Mouse (Mus musculus) thymus, postnatal 4 days (tissue): Measurements from ENCODE around the gene Banp.
A peak's percentile ranks its signal among the peaks of the same experiment; 100 is the strongest.

Experiments used
- DNase-seq: peaks from one replicate; pipeline ENCODE4 v3.0.0; 2021

Banp gene

DNA sequence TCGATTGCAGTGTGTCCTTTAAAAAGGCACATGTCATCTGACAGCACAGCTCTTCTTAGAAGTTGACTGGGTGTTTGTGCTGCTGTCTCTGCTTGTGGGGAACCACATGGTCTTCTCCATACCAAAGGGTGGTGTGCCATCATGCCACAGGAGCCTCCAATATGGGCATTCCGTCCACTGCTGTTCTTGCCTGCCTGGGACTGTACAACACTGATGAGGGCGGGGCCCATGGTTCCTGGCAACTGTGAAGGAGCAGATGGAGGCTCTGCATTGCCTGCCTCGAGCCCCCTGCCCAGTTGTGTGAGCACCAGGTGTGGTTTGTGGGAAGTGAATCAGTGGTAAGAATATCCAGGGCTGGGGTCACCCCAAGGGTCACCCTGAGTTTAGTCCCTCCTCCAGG lies 73.2 kb downstream of the Banp start:
- DNase-seq = no peak

DNA sequence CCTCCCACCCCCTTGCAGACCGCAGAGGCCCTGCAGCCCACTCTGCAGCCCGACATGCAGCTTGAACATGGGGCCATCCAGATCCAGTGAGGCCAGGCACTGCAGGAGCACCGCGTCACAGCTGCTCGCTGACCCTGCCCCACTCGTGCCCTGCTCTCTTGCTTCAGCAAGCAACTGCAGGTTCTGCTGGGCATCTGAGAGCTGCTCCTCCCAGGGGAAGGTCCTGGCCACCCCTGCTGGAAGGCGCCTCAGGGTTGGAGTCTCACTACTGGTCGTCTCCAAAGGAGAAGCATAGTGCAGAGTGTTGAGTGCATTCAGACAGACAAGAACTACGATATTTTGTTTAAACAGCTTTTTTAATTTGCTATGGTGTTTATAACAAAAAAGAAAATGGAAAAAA lies 76.0 kb downstream of the Banp start:
- no peak for DNase-seq

DNA sequence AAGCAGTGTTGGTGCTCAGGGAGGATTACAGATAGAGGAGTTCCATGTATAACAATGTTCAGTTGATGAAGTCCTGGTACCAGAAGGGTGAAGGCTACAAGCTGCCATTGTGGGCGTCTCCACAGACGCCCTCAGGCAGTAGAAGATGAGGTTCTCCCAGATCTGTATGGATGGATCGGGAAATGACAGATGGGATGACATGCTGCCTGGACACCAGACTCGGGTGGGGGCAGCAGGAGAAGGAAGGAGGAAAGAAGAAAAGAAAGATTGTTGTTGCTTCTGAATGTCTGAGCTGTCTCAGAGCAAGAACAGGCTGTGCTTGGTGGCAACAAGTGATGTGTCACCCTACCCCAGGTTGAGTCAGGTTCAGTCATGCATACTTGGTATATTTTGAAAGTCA lies 78.6 kb downstream of the Banp start:
- DNase-seq = no peak

DNA sequence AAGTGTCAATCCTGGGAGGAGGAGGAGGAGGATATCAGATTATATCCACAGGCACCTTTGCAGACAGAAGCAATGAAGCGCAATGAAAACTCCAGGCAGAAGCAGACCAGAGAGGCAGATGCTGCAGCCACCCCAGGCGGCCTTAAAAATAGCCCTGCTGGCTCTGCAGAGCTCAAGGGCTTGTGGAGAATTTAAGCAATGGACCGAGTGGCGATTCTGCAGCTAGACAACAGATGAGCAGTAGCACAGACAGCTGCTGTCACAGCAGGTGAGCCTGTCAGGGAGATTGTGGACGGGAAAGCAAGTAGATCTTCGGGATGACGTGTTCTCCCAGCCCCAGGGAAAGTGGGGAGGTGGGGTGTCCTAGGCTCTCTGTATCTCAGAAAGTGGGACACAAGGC lies 81.4 kb downstream of the Banp start:
- DNase-seq = no peak

DNA sequence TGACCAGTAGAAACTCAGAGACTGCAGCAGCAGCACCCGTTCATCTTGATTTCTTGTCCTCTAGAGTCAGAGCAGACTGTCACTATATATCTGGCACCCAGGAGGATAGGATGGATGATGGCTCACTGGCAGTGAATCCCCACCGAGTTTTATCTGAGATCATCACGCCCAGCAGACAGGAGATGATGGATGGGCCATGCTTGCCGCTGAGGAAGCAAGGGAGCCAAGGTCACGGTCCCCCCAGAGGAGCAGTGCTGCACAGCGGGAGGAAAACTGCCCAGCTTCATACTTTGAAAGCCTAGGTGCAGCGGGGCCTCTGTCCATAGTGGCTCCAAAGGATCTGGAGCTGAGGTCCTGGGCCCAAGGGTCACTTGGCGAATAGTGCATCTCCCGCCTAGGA lies 83.2 kb downstream of the Banp start:
- DNase-seq = no peak

DNA sequence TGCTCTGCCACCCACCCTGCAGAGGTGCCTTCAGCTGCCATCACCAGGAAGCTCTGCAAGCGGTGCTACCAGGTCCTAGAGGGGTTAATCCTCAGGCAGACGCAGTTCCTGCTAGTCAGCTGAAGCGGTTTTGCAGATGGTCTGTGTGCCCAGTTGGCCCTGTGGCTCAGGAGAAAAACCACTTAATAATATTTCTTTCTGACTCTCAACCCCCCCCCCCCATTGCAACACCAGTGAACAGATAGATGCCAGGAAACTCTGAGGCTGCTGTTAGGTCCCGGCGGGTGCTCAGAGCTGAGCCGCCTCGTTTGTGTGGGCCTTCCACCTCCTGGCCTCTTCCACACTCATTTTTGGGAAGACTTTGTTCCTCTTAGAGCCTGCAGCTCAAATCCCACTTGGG lies 86.0 kb downstream of the Banp start:
- no peak for DNase-seq

DNA sequence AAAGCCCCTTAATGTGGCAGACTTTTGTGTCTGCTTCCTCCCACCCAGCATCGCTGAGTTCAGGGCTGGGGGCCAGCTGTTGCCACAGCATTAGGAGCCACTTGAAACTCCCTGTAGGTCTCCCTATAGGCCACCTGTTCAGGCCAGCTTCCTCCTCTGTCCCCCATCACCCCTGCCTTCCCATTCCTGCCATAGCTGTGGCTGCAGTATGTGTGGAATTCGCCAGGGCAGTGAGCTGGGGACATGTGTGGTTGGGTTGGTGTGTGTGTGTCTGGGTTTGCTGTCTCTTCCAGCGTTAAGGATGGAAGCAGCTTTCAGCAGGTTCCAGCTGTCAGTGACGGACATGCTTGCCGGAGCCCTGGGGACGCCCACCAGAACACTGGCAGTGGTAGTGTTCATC lies 86.8 kb downstream of the Banp start:
- no peak for DNase-seq

DNA sequence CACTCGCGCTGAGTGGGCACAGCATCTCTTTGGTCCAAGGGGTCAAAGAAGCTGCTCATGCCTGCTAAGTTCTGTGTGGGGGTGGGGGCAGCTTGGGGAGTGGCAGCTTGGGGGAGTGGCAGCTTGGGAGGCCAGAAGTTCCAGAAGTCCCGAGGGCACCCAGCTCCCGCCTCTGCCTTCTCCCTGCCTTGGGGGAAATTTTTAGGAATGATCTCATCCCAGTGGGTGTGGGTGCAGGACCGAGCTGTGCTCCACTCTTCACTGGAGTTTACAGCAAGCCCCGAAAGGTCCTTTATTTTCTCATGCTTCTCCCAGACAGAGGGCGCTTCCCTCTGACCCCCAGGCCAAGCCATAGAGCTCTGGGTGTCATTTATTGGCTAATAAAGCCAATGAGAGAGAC lies 87.7 kb downstream of the Banp start:
- DNase-seq = no peak

DNA sequence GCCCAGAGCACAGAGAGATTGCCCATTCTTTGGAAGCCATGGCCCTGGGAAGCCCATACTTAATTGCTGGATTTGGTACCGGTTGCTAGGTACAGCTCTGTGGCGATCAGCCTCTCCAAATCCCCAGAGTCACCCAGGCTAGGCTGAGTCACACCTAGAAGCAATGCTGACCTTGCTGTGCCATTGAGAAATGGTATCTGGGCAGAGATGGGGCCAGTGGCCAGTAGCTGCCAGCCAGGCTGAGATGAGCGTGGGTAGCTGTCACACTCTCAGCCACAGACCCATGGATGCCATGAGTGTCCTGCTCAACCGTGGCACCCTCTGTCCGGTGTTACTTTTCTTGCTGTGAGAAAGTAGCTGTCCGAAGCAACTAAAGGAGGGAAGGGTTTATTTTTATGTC lies 88.5 kb downstream of the Banp start:
- DNase-seq = no peak

DNA sequence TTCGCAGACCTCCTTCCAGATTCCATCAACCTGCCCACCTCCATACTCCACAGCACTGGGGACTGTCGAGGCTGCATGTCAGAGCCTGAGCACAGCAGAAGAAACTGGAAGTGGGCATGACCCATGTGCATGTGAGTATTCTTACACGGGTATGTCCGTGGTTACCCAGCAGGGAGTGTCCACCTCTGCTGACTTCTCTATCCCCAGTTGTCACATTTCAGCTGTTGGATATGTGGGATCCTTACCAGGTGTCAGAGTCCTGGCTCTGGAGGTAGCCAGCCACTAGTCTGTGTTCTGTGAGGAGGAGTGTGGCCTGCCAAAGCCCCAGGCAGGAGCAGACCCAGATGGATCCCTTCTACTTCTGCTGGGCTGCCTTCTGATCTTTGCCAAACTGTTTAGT lies 89.9 kb downstream of the Banp start:
- no peak for DNase-seq

DNA sequence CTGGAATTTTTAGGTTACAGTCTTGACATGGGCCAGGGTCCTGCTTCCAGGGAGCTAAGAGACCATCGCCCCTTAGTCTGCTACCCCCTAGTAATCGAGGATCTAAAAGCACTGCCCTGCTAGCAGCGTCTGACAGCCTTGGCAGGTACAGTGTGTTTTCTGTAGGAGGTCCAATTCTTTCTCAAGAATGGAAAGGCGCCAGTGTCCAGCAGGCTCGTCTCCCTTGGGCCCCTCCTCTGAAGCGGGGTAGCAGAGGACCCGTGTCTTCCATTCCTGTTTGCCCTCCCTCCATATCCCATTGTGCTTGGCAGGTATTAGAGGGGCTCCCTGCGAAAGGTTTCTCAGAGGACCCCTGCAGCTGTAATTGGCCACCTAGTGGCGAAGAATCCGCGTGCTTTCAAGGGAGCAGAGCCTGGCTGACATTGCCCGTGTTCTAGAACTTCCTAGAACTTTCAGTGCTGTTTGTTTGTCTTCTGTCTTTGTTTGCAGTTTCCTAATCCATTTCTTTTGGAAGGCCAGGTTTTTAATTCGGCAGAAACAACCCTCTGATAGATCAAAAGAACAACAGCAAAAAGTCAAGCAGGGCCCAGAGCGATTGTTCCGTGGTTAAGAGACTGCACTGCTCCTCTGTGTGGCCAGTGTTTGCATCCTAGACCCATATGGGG lies 97.8 kb downstream of the Banp start:
- peak; percentile 31 for DNase-seq

DNA sequence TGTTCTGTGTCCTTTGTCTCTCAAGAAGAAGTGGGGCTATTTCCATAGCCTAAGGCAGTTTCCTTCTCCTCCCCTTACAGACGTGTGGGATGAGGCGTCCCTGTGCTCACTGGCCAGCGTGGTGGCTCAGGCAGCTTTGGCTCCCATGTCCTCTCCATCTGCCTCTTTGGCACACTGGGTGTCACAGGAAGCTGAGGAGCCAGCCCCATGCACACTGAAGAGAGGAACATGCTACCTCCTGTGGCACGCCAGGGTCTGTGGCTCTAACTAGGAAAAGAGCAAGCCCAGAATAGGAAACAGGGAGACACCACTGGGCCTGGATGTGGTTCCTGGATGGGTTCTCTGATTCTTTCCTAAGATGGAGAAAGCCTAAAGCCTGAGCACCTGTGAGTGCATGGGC lies 99.7 kb downstream of the Banp start:
- no peak for DNase-seq

DNA sequence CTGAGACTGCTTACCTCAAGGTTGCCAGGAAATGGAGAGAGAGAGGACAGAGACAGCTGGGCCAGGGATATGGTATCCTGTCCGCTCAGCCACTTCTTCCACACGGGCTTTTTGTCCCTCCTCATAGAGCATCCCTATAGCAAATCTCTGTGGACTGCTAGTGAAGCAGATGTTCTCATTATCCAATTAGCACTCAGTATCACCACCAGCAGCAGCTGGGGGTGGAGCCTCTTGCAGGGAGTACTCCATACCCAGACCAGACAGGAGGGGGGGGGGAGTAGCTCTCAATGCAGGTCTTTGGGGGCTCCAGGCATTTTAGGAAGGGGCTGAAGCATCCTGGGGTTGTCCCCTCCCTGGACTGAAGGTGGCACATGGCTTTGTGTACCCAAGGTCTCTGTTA lies 100.4 kb downstream of the Banp start:
- DNase-seq = no peak

DNA sequence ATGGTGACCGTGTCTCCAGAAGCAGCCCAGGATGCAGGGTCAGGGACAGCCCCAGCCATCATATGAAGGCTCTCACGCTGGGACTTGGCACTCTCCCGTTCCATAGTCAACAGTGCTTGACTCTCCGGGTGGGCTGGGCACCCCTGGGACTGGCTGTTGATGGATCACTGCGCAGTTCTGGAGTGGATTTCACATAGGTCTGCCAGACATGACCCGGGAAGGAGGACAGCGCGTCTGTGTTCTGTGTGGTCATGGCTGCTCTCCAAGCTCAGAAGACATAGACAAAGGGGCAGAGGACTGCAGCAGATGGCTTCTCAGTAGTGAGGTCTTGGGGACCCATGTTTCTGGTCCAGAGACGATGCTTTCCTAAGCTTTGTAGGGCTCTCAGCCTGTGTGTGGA lies 101.1 kb downstream of the Banp start:
- DNase-seq = no peak

DNA sequence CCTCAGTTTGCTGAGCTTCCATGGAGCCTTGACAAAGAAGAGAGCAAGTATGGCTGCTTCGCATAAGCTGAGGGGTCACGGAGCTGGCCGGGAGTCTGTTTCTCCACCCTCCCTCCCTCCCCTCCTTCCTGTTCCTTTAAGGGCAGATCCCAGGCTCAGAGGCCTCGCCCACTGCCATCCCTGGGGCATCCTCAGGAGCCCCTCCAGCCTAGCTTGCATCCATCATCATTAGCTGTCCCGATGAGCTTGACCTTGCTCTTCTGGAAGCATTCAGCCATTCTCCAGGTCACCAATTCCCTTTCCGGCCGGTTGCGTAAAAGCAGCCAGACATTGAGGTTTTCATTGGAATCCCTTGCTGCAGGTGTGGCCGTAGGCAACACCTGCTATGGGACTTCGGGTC lies 105.8 kb downstream of the Banp start:
- DNase-seq = no peak

DNA sequence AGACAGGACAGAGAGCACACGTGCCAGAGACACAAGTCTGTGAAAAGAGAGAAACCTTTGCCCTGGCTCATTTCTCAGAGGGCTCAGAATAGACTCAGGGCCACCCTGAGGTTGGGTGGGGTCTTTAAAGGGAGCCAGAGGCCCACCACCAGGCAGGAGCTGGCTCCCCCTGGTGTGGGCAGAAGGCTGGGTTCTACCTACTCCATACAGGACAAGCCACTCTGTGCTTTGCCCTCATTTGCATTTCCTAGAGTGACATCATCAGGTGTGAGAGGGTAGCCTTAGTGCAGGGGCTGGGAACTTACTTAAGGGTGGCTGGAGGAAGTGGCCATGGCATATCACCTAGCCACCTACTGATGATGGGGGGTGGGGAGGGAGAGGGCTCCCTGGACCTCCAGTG lies 106.6 kb downstream of the Banp start:
- DNase-seq = no peak

DNA sequence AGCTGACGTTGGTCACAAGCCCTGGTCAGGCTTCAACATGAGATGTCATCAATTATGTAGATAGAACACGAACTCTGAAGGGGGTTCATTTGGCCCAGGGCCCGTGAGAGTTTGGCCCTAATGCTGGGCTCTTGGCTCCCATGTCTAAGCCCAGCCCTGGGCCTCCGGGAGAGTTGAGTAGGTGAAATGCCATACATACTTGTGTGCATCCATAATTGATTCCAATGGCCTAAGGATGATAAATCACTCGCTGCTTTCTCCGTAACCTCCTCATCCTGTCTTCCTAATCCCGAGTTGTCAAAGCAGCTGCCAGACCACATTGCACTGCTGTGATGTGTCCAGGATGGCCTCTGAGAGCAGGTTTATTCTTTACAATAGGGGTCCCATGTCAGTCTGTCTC lies 107.3 kb downstream of the Banp start:
- DNase-seq = no peak

DNA sequence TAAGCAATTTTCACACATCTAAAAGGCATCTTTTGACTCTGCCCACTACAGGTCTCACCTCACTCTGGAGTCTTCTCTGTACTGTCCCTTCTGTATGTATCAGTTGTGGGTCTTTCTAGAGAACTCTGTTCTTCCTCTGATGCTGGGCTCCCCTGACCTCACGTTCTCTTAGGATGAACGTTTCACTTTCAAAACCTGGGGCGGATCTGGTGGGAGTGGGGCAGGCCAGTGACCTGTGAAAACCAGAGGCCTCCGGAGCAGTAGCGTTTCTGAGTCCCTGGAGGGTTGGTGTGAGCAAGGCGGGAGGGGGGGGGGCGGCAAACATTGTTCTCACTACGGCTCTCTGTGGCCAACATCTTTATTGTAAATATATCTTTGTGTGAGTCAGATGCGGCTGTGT lies 109.0 kb downstream of the Banp start:
- DNase-seq = no peak

DNA sequence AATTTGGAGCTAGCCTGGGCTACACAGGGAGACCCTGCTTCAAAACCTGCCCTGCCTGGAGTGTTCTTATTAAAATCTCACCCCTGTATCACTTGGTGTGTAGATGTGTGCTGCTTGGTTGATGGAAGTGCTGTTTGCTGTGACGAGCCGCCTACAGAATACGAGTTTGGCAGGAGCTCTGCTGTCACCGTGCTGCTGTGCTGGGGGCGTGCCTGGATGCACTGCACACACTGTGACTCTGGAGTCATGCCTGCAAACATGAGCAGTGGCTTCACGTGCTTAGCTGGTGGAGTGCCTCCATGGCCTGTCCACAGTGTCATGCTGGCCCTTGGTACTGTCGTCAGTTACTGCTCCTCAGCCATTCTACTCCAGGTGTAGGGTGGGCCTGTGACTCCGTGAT lies 109.4 kb downstream of the Banp start:
- no peak for DNase-seq

DNA sequence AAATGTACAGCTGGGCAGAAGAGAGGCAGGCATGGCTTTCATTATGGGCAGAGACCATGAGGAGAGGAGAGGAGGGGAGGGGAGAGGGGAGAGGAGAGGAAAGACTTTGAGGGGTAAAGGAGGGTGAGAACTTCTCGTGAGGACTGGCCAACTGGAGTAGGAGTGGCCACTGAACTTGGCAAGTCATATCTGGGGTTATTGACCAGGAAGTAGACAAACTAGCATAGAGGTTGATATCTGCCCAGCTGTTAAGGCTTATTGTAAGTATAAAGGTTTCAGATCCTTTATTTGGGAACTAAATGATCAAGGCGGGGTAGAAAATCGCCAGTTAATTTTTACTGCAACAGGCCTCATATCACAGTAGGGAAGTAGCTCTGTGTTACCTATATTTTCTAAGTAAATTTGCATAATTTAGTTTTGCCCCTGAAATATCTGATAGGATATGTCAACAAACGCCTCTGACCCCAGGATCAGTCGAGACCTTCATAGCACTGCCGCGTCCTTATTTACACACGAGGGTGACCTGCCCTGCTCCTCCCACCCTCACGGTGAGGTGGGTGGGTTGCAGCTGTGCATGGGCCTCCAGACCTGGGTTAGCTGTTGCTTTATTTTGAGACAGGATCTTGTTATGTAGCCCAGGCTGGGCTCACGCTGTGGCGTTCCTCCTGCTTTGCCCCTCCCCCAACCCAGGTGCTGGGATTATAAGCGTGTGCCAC lies 113.1 kb downstream of the Banp start:
- DNase-seq = no peak

DNA sequence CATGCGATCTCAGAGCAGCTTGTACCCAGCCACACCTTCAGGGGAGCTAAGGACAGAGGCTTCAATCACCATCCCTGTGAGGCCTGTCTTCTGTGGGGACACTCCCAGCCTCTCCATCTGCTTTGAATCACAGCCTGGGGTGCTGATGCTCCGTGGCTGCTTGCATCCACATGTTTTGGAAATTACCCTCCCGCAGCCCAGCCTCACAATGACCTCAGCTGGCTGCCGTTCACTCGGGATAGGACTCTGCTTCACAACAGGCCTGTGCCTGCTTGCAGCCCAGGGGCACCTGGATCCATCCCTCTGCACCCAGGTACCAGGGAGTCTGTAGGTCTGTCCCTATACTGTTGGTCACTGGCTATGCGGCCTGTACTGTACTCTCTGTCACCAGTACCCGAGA lies 114.8 kb downstream of the Banp start:
- no peak for DNase-seq

DNA sequence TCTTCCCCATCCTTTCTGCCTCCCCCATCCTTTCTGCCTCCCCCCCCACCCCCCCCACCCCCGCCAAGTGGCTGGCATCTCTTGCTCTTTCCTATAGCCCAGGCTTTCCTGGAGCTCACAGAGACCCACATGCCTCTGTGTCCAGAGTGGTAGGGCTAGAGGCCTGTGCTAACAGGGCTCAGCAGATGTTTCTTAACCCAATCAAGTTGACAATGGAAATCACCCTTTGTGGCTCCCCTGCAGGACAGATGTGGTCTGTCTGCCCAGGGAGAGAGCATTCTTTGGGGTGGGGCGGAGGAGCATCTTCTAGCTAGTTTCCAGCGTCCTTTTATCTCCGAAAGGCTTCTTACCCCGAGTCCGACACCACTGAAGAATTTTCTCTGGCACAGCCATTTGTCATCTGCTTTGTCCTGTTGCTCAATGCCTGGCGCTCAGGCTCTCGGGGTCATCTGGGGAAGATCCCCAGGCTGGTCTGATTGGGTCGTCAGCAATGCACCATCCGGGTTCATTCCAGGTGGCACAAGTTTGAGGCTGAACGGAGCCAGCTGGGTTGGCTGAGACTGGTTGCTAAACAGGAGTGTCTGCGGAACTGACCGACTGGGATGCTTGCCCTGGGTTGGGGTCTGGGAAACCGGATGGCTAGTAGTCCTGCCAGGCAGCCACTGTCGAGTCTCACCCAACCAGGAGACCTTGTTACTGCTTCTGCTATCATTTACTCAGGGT lies 118.4 kb downstream of the Banp start:
- no peak for DNase-seq

DNA sequence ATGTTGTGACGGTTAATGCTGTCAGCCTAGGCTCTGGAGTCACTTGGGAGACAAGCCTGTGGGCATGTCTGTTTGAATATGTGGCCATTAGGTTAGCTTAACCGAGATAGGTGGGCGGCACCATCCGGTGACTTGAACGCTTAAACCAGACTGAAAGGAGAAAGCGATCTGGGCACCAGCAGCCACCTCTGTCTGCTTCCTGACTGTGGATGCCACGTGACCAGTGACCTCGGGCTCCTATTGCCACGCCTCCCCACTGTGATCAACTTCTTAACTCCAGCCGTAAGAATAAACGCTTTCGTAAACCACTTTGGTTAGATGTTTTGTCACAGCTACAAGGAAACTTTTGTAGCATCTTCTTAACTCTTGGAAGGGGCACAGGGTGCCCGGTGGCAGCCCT lies 119.1 kb downstream of the Banp start:
- no peak for DNase-seq

DNA sequence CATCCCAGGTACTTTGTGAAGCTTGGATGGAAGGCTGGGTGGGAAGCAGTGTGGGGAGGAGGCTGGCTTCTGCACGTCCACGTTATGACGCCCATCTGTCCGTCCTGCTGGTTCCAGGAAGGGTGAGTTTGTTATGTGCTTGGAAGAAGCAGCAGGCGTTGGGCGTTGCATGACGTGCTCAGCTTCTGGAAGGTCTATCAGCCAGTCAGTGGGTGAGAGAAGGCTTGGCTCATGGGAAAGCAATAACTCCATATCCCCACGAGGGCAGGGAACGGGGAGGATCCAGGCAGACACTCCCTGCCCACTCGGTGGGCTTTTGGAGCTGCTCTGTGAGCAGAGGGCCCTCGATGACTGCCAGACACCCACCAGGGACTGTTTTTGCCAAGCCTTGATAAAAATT lies 119.7 kb downstream of the Banp start:
- no peak for DNase-seq

DNA sequence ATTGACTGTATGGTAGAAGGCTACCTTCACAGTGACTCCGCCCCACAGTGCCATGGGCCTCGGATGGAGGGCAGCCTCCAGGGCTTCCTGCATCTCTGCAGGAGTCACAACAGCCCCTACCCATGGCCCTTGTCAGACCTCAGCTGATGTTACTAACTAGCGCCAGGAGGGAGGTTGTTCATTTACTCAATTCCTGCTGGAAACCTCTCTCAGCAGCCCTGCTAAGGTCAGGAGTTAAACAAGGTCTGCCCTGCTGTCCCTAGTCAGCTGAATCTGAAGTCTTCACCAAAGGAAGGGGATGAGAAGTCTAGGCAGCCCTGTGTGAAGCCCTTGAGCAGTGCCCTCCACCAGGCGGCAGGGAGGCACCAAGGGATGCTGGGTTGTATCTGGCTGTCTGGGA lies 121.6 kb downstream of the Banp start:
- no peak for DNase-seq
